Mouse (Mus musculus): ENCODE measurements around the gene Ripk1. TPM values are rescaled to one million over a fixed set of nuclear protein-coding genes. Genes with fewer than 3 reads are reported as not detected.
"Not testable (repeated sequence)": the region's sequence is repeated elsewhere in the genome, so short reads cannot be mapped to it uniquely, and the experiment has no call there.

Ripk1 gene
- polyA plus RNA-seq, 1 experiment from 2014 or later = 7.3 TPM

- Histone ChIP-seq H3K9ac (no peak overlapping the region), H3K27ac (replicated peaks) (no peak overlapping the region), H3K27me3 (no peaks in the 10 kb centered on the region), H3K36me3 (peaks cover 3% of the 10 kb centered on the region; the same call in 1 of the 2 replicates), H3K4me1 (replicated peaks) (0 out of 2 replicates have a peak, but pooled peaks cover 3% of the 10 kb centered on the region), H3K9me3 (no peaks in the 10 kb centered on the region), H3K4me2 (no peak overlapping the region), H3K4me3 (no peak overlapping the region)
- ATAC-seq (ENCODE audit: low FRiP score, low read depth) = no peak
- WGBS = 48% methylated on average over 1 of the region's 1 CpGs
Observed at GRCm38 (mm10) chr13:34066351-34066750, 64.2 kb downstream of the Ripk1 start.

GRCm38 (mm10) chr13:34070296-34070695 lies 68.1 kb downstream of the Ripk1 start:
- Histone ChIP-seq H3K4me1 (replicated peaks) (peaks cover 14% of the 10 kb centered on the region), H3K9me3 (no peaks in the 10 kb centered on the region), H3K27me3 (no peaks in the 10 kb centered on the region), H3K4me2 (no peak overlapping the region), H3K9ac (no peak overlapping the region), H3K27ac (replicated peaks) (no peak overlapping the region), H3K36me3 (peaks cover 12% of the 10 kb centered on the region), H3K4me3 (no peak overlapping the region)
- 67% methylated on average over 4 of the region's 4 CpGs for WGBS
- no peak for ATAC-seq (ENCODE audit: low FRiP score, low read depth)

- Histone ChIP-seq H3K27ac (replicated peaks) (no peak overlapping the region), H3K9me3 (no peaks in the 10 kb centered on the region), H3K36me3 (peaks cover 17% of the 10 kb centered on the region), H3K4me2 (no peak overlapping the region), H3K9ac (no peak overlapping the region), H3K4me1 (replicated peaks) (peaks cover 28% of the 10 kb centered on the region), H3K4me3 (no peak overlapping the region), H3K27me3 (no peaks in the 10 kb centered on the region)
- 90% methylated on average over 6 of the region's 6 CpGs for WGBS
- ATAC-seq (ENCODE audit: low FRiP score, low read depth) = no peak
Observed at GRCm38 (mm10) chr13:34071836-34072235, 69.7 kb downstream of the Ripk1 start.

GRCm38 (mm10) chr13:34072847-34073246 lies 70.7 kb downstream of the Ripk1 start:
- peaks cover 17% of the 10 kb centered on the region for H3K36me3 ChIP-seq
- no peak overlapping the region for H3K27ac ChIP-seq (replicated peaks)
- H3K9me3 ChIP-seq = no peaks in the 10 kb centered on the region
- no peak overlapping the region for H3K9ac ChIP-seq
- ATAC-seq (ENCODE audit: low FRiP score, low read depth) = no peak
- 50% methylated on average over 3 of the region's 3 CpGs for WGBS
- H3K4me3 ChIP-seq = no peak overlapping the region
- no peaks in the 10 kb centered on the region for H3K27me3 ChIP-seq
- H3K4me1 ChIP-seq (replicated peaks) = peaks cover 28% of the 10 kb centered on the region
- no peak overlapping the region for H3K4me2 ChIP-seq

- not testable (repeated sequence) for H3K27ac ChIP-seq (replicated peaks); H3K9ac ChIP-seq; ATAC-seq (ENCODE audit: low FRiP score, low read depth); H3K9me3 ChIP-seq; H3K27me3 ChIP-seq; H3K4me3 ChIP-seq
- Histone ChIP-seq H3K4me1 (replicated peaks) (peaks cover 36% of the 10 kb centered on the region), H3K4me2 (0 out of 2 replicates have a peak overlapping the region, but pooled peaks have one; percentile 3), H3K36me3 (peaks cover 17% of the 10 kb centered on the region)
- WGBS = 91% methylated on average over 11 of the region's 17 CpGs
Observed at GRCm38 (mm10) chr13:34074441-34074840, 72.3 kb downstream of the Ripk1 start.

- H3K9me3 ChIP-seq; ATAC-seq (ENCODE audit: low FRiP score, low read depth); H3K27ac ChIP-seq (replicated peaks); H3K27me3 ChIP-seq: not testable (repeated sequence)
- 61% methylated on average over 6 of the region's 6 CpGs for WGBS
- Histone ChIP-seq H3K4me3 (peak overlapping the region; percentile 69), H3K4me1 (replicated peaks) (peaks cover 36% of the 10 kb centered on the region), H3K4me2 (peak overlapping the region; percentile 90), H3K36me3 (peaks cover 17% of the 10 kb centered on the region), H3K9ac (peak overlapping the region; percentile 91; the same call in 1 of the 2 replicates)
Observed at GRCm38 (mm10) chr13:34075893-34076292, 73.7 kb downstream of the Ripk1 start.

- H3K27ac ChIP-seq (replicated peaks) = peak overlapping the region; percentile 92
- H3K9me3 ChIP-seq = no peaks in the 10 kb centered on the region
- peak overlapping the region; percentile 90 for H3K4me2 ChIP-seq
- peak; percentile 72 for ATAC-seq (ENCODE audit: low FRiP score, low read depth)
- WGBS = 12% methylated on average over 20 of the region's 20 CpGs
- peak overlapping the region; percentile 91 for H3K9ac ChIP-seq
- H3K4me3 ChIP-seq = peak overlapping the region; percentile 69
- no peaks in the 10 kb centered on the region for H3K27me3 ChIP-seq
- H3K4me1 ChIP-seq (replicated peaks) = peaks cover 33% of the 10 kb centered on the region
- H3K36me3 ChIP-seq = peaks cover 17% of the 10 kb centered on the region
Observed at GRCm38 (mm10) chr13:34076561-34077491, 74.7 kb downstream of the Ripk1 start.

- peak within 1 kb of the TSS; percentile 91 for H3K9ac ChIP-seq
- WGBS = 1% methylated on average over 45 of the region's 45 CpGs
- peak within 1 kb of the TSS; percentile 90 for H3K4me2 ChIP-seq
- H3K27me3 ChIP-seq = no peaks in the 10 kb centered on the region
- H3K4me1 ChIP-seq (replicated peaks) = peaks cover 33% of the 10 kb centered on the region
- H3K36me3 ChIP-seq = peaks cover 17% of the 10 kb centered on the region
- H3K9me3 ChIP-seq = no peaks in the 10 kb centered on the region
- peak; percentile 89 for ATAC-seq (ENCODE audit: low FRiP score, low read depth)
- H3K4me3 ChIP-seq = peak within 1 kb of the TSS; percentile 69
- peak within 1 kb of the TSS; percentile 92 for H3K27ac ChIP-seq (replicated peaks)
Observed at GRCm38 (mm10) chr13:34077492-34078271, 75.5 kb downstream of the Ripk1 start, which contains the start of gene Tubb2a. Tubb2a (minus strand) TSS chr13:34078007.

- WGBS = 42% methylated on average over 16 of the region's 16 CpGs
- Histone ChIP-seq H3K9ac (peak overlapping the region; percentile 91), H3K4me2 (peak overlapping the region; percentile 90), H3K4me1 (replicated peaks) (peaks cover 28% of the 10 kb centered on the region), H3K36me3 (peaks cover 12% of the 10 kb centered on the region), H3K27ac (replicated peaks) (peak overlapping the region; percentile 92), H3K27me3 (no peaks in the 10 kb centered on the region), H3K4me3 (peak overlapping the region; percentile 69), H3K9me3 (no peaks in the 10 kb centered on the region)
- peak; percentile 24; the same call in 1 of the 2 replicates for ATAC-seq (ENCODE audit: low FRiP score, low read depth)
Observed at GRCm38 (mm10) chr13:34078500-34079280, 76.5 kb downstream of the Ripk1 start.

GRCm38 (mm10) chr13:34079801-34080200 lies 77.6 kb downstream of the Ripk1 start:
- H3K4me3 ChIP-seq = no peak overlapping the region
- 87% methylated on average over 3 of the region's 3 CpGs for WGBS
- no peaks in the 10 kb centered on the region for H3K27me3 ChIP-seq
- peaks cover 7% of the 10 kb centered on the region; the same call in 1 of the 2 replicates for H3K36me3 ChIP-seq
- no peak overlapping the region for H3K4me2 ChIP-seq
- no peak for ATAC-seq (ENCODE audit: low FRiP score, low read depth)
- no peak overlapping the region for H3K9ac ChIP-seq
- peaks cover 24% of the 10 kb centered on the region for H3K4me1 ChIP-seq (replicated peaks)
- H3K27ac ChIP-seq (replicated peaks) = no peak overlapping the region
- no peaks in the 10 kb centered on the region for H3K9me3 ChIP-seq

- WGBS = 52% methylated on average over 4 of the region's 4 CpGs
- Histone ChIP-seq H3K4me1 (replicated peaks) (peaks cover 15% of the 10 kb centered on the region), H3K4me2 (no peak overlapping the region), H3K27ac (replicated peaks) (no peak overlapping the region), H3K9ac (no peak overlapping the region), H3K9me3 (no peaks in the 10 kb centered on the region), H3K27me3 (no peaks in the 10 kb centered on the region), H3K36me3 (no peaks in the 10 kb centered on the region), H3K4me3 (no peak overlapping the region)
- no peak for ATAC-seq (ENCODE audit: low FRiP score, low read depth)
Observed at GRCm38 (mm10) chr13:34081926-34082325, 79.8 kb downstream of the Ripk1 start.
